Mouse (Mus musculus) heart, embryonic 10.5 days (tissue): ENCODE data around the gene Hoxa5. TPM values are rescaled to one million over a fixed set of nuclear protein-coding genes. Genes with fewer than 3 reads are reported as not detected.

Experiments used
- DNase-seq: peaks from one replicate; pipeline ENCODE4 v3.0.0-alpha.2; 2017; ENCODE audit warnings: low spot score
- H3K27ac ChIP-seq: fragments of 300-500 bp; sonication (generic); 2 replicates; pipeline ENCODE4 v1.5.1; 2016; ENCODE audit warnings: mild to moderate bottlenecking
- H3K27me3 ChIP-seq: fragments of 300-500 bp; sonication (generic); 2 replicates; pipeline ENCODE4 v1.6.1; 2016; ENCODE audit warnings: mild to moderate bottlenecking; ENCODE audit not compliant: poor library complexity, insufficient read depth, severe bottlenecking
- H3K36me3 ChIP-seq: fragments of 300-500 bp; sonication (generic); 2 replicates; pipeline ENCODE4 v1.6.1; 2016; ENCODE audit warnings: mild to moderate bottlenecking, moderate library complexity
- H3K4me1 ChIP-seq: fragments of 300-500 bp; sonication (generic); 2 replicates; pipeline ENCODE4 v1.6.1; 2016; ENCODE audit warnings: mild to moderate bottlenecking
- H3K4me3 ChIP-seq: fragments of 300-500 bp; sonication (generic); 2 replicates; pipeline ENCODE4 v1.5.1; 2016; ENCODE audit warnings: mild to moderate bottlenecking, moderate library complexity
- H3K9me3 ChIP-seq: fragments of 300-500 bp; sonication (generic); 2 replicates; pipeline ENCODE4 v1.6.1; 2016; ENCODE audit warnings: mild to moderate bottlenecking, moderate library complexity
- WGBS: fragments of 180-500 bp; shearing (Covaris S2); methylation state at CpG from one replicate; pipeline ENCODE4 v1.1.7; 2016; 5-methylcytosine and 5-hydroxymethylcytosine counted together
- polyA plus RNA-seq: library from polyadenylated mRNA; unstranded; fragments of >200 nt; fragmentation: Nextera tagmentation; extraction: Ambion mirVana; gene quantifications from 2 replicates; pipeline ENCODE4 v1.2.1, GENCODE M21; 2016

Gene Hoxa5
- polyA plus RNA-seq, 1 experiment from 2014 or later = 6.0 TPM

GRCm38 (mm10) chr6:52228475-52229465 lies 24.4 kb upstream of the Hoxa5 start:
- Histone ChIP-seq H3K4me1 (peaks cover 18% of the 10 kb centered on the region), H3K9me3 (no peaks in the 10 kb centered on the region), H3K36me3 (no peaks in the 10 kb centered on the region), H3K27ac (no peak overlapping the region), H3K27me3 (peaks cover 99% of the 10 kb centered on the region), H3K4me3 (0 out of 2 replicates have a peak overlapping the region, but pooled peaks have one; percentile 15)
- 1% methylated on average over 38 of the region's 38 CpGs for WGBS
- no peak for DNase-seq

GRCm38 (mm10) chr6:52227470-52228222 lies 23.3 kb upstream of the Hoxa5 start:
- Histone ChIP-seq H3K27me3 (peaks cover 99% of the 10 kb centered on the region), H3K36me3 (no peaks in the 10 kb centered on the region), H3K4me3 (no peak overlapping the region), H3K4me1 (peaks cover 14% of the 10 kb centered on the region), H3K27ac (no peak overlapping the region), H3K9me3 (no peaks in the 10 kb centered on the region)
- no peak for DNase-seq
- WGBS = 4% methylated on average over 11 of the region's 11 CpGs

GRCm38 (mm10) chr6:52226569-52227257 lies 22.3 kb upstream of the Hoxa5 start:
- no peaks in the 10 kb centered on the region for H3K36me3 ChIP-seq
- peaks cover 99% of the 10 kb centered on the region for H3K27me3 ChIP-seq
- no peaks in the 10 kb centered on the region for H3K9me3 ChIP-seq
- H3K4me1 ChIP-seq = peaks cover 19% of the 10 kb centered on the region
- 4% methylated on average over 26 of the region's 26 CpGs for WGBS
- DNase-seq = no peak
- H3K4me3 ChIP-seq = no peak overlapping the region
- H3K27ac ChIP-seq = no peak overlapping the region

- no peak for DNase-seq
- Histone ChIP-seq H3K36me3 (no peaks in the 10 kb centered on the region), H3K27me3 (peaks cover 100% of the 10 kb centered on the region), H3K27ac (no peak overlapping the region), H3K9me3 (no peaks in the 10 kb centered on the region), H3K4me3 (peak overlapping the region; percentile 31; the same call in 1 of the 2 replicates), H3K4me1 (peaks cover 25% of the 10 kb centered on the region)
- WGBS = 2% methylated on average over 69 of the region's 69 CpGs
Measured at GRCm38 (mm10) chr6:52225612-52226568, 21.5 kb upstream of the Hoxa5 start.

- 1% methylated on average over 32 of the region's 36 CpGs for WGBS
- Histone ChIP-seq H3K36me3 (no peaks in the 10 kb centered on the region), H3K27ac (no peak overlapping the region), H3K4me3 (peak overlapping the region; percentile 31), H3K27me3 (peaks cover 100% of the 10 kb centered on the region), H3K4me1 (peaks cover 21% of the 10 kb centered on the region), H3K9me3 (no peaks in the 10 kb centered on the region)
- no peak for DNase-seq
Measured at GRCm38 (mm10) chr6:52224895-52225611, 20.7 kb upstream of the Hoxa5 start.

GRCm38 (mm10) chr6:52223939-52224760 lies 19.8 kb upstream of the Hoxa5 start:
- no peak overlapping the region for H3K27ac ChIP-seq
- peak overlapping the region; percentile 15; the same call in 1 of the 2 replicates for H3K4me3 ChIP-seq
- no peaks in the 10 kb centered on the region for H3K36me3 ChIP-seq
- H3K27me3 ChIP-seq = peaks cover 100% of the 10 kb centered on the region
- no peaks in the 10 kb centered on the region for H3K9me3 ChIP-seq
- WGBS = 2% methylated on average over 24 of the region's 24 CpGs
- H3K4me1 ChIP-seq = peaks cover 20% of the 10 kb centered on the region
- DNase-seq = no peak

GRCm38 (mm10) chr6:52222729-52223128 lies 18.3 kb upstream of the Hoxa5 start:
- Histone ChIP-seq H3K4me3 (no peak overlapping the region), H3K4me1 (peaks cover 17% of the 10 kb centered on the region), H3K9me3 (no peaks in the 10 kb centered on the region), H3K27me3 (peaks cover 100% of the 10 kb centered on the region), H3K36me3 (no peaks in the 10 kb centered on the region), H3K27ac (no peak overlapping the region)
- DNase-seq = no peak
- WGBS = 9% methylated on average over 13 of the region's 13 CpGs

GRCm38 (mm10) chr6:52221993-52222685 lies 17.8 kb upstream of the Hoxa5 start:
- no peak for DNase-seq
- no peak overlapping the region for H3K27ac ChIP-seq
- H3K4me1 ChIP-seq = peaks cover 23% of the 10 kb centered on the region

GRCm38 (mm10) chr6:52221337-52221992 lies 17.1 kb upstream of the Hoxa5 start, which contains the start of gene Hoxa7:
Hoxa7 (minus strand) TSS chr6:52221854.
- peak within 1 kb of the TSS; percentile 57 for H3K4me3 ChIP-seq
- H3K4me1 ChIP-seq = peaks cover 28% of the 10 kb centered on the region
- DNase-seq = no peak
- no peaks in the 10 kb centered on the region for H3K36me3 ChIP-seq
- peaks cover 100% of the 10 kb centered on the region for H3K27me3 ChIP-seq
- WGBS = under 1% methylated on average over 46 of the region's 46 CpGs
- H3K27ac ChIP-seq = no peak within 1 kb of the TSS
- H3K9me3 ChIP-seq = no peaks in the 10 kb centered on the region

More at GRCm38 (mm10) chr6:52221993-52222685, 17.8 kb upstream of the Hoxa5 start:
- H3K36me3 ChIP-seq = no peaks in the 10 kb centered on the region
- H3K9me3 ChIP-seq = no peaks in the 10 kb centered on the region
- 5% methylated on average over 21 of the region's 21 CpGs for WGBS
- peak overlapping the region; percentile 57 for H3K4me3 ChIP-seq
- H3K27me3 ChIP-seq = peaks cover 100% of the 10 kb centered on the region

GRCm38 (mm10) chr6:52220865-52221310 lies 16.5 kb upstream of the Hoxa5 start:
- peak overlapping the region; percentile 57 for H3K4me3 ChIP-seq
- WGBS = 6% methylated on average over 12 of the region's 12 CpGs
- no peak overlapping the region for H3K27ac ChIP-seq
- H3K4me1 ChIP-seq = peaks cover 27% of the 10 kb centered on the region
- no peak for DNase-seq
- no peaks in the 10 kb centered on the region for H3K9me3 ChIP-seq
- peaks cover 100% of the 10 kb centered on the region for H3K27me3 ChIP-seq
- no peaks in the 10 kb centered on the region for H3K36me3 ChIP-seq
